Comparison of ENCODE assay signal across 19 mouse cellular contexts in the genomic region with DNA sequence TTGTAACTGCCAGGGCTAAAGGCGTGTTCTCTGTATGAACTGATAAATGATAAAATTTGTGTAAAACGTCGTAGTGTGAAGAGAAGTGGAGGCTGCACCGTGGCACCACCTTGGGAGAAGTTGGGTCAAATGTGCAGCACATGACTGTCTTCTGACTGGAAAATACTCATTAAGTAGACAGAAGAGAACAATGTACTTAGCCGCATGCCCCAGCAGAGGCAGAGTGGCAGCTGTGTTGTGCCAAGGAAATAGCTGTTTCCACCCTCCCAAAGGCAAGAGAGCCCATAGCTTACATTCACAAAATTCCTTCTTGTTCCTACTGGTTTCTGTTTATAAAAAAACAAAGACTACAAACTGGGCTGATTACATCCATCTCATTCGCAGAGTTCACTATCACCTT.
DNase-seq lines count a peak whose midpoint lies in the region; ATAC-seq and TF ChIP-seq lines count a peak whose summit lies in the region.
"Had no signal": no experiment of that assay in that cellular context is flagged by ENCODE, and none has a peak within 500 bp of the region (broad histone marks: within the 10 kb centered on the region; RNA-seq: fewer than 3 reads in every experiment).

No protein-coding gene starts in this region.

- peak; percentile 13 for DNase-seq in heart, postnatal 0 days (ENCODE audit: low spot score)
- DNase-seq in lung, postnatal 25 days (ENCODE audit: low spot score): peak; percentile 16
- no peak for DNase-seq in lung, adult 2 months
- peak; percentile 14 for DNase-seq in kidney, postnatal 0 days (ENCODE audit: low spot score)
- DNase-seq in thymus, postnatal 0 days (ENCODE audit: low spot score): no peak
- DNase-seq: adrenal gland, postnatal 36 days; cerebellum, adult 9-10 months; gastrocnemius, postnatal 14 days; heart, postnatal 10 days; liver; liver, postnatal 0 days; thymus, adult 18-20 months had no signal

- H3K9ac ChIP-seq in heart, postnatal 0 days (replicated peaks; ENCODE audit: low read depth, low read length): no peak overlapping the region
- H3K9ac ChIP-seq in heart, embryonic 11.5 days (ENCODE audit: low read depth, low read length): no peak overlapping the region
- H3K9ac ChIP-seq in kidney, postnatal 0 days (ENCODE audit: low read depth, low read length): no peak overlapping the region
- no peak overlapping the region for H3K9ac ChIP-seq in hindbrain, embryonic 13.5 days
- H3K9ac ChIP-seq: hindbrain, embryonic 15.5 days; liver, postnatal 0 days; midbrain, embryonic 13.5 days; neural tube, embryonic 15.5 days had no signal

- H3K4me2 ChIP-seq in heart, postnatal 0 days (ENCODE audit: low read depth, low read length): no peak overlapping the region
- no peak overlapping the region for H3K4me2 ChIP-seq in heart, embryonic 11.5 days
- no peak overlapping the region for H3K4me2 ChIP-seq in kidney, postnatal 0 days (ENCODE audit: low read length)
- no peak overlapping the region for H3K4me2 ChIP-seq in hindbrain, embryonic 13.5 days
- H3K4me2 ChIP-seq: hindbrain, embryonic 15.5 days; midbrain, embryonic 13.5 days; neural tube, embryonic 15.5 days had no signal

- no peak for TF ChIP-seq EP300 in heart, postnatal 0 days (IDR thresholded peaks at IDR 0.05; ENCODE audit: low read depth)

- 41% methylated on average over 6 of the region's 6 CpGs for WGBS in heart, postnatal 0 days
- 52% methylated on average over 6 of the region's 6 CpGs for WGBS in heart, embryonic 11.5 days (ENCODE audit: insufficient replicate concordance)
- WGBS in lung, adult 2 months: 46% methylated on average over 6 of the region's 6 CpGs
- WGBS in kidney, postnatal 0 days: 66% methylated on average over 6 of the region's 6 CpGs
- 66% methylated on average over 6 of the region's 6 CpGs for WGBS in hindbrain, embryonic 13.5 days

- no peak overlapping the region for H3K4me3 ChIP-seq in heart, postnatal 0 days (ENCODE audit: low read depth, low read length)
- no peak overlapping the region for H3K4me3 ChIP-seq in heart, embryonic 11.5 days (ENCODE audit: low read depth, low read length)
- no peak overlapping the region for H3K4me3 ChIP-seq in lung, adult 2 months (replicated peaks; ENCODE audit: extremely low read depth, low read depth, low read length)
- H3K4me3 ChIP-seq in kidney, postnatal 0 days (replicated peaks; ENCODE audit: low read depth, low read length): no peak overlapping the region
- H3K4me3 ChIP-seq in hindbrain, embryonic 13.5 days: no peak overlapping the region
- H3K4me3 ChIP-seq: hindbrain, embryonic 15.5 days; midbrain, embryonic 13.5 days; myocyte; neural tube, embryonic 15.5 days had no signal

- H3K36me3 ChIP-seq in heart, postnatal 0 days (replicated peaks; ENCODE audit: control insufficient read depth, insufficient read depth, low read length): no peaks in the 10 kb centered on the region
- H3K36me3 ChIP-seq in heart, embryonic 11.5 days (ENCODE audit: control insufficient read depth, insufficient read depth, low read length): no peaks in the 10 kb centered on the region
- no peaks in the 10 kb centered on the region for H3K36me3 ChIP-seq in kidney, postnatal 0 days (ENCODE audit: insufficient read depth, low read length)
- no peaks in the 10 kb centered on the region for H3K36me3 ChIP-seq in hindbrain, embryonic 13.5 days
- H3K36me3 ChIP-seq: hindbrain, embryonic 15.5 days; midbrain, embryonic 13.5 days; neural tube, embryonic 15.5 days had no signal

- no peak for TF ChIP-seq POLR2A in lung, adult 2 months (IDR thresholded peaks at IDR 0.05; ENCODE audit: borderline replicate concordance, extremely low read depth, low read depth, low read length)

- no peak for ATAC-seq in heart, postnatal 0 days (ENCODE audit: insufficient read depth, low read depth)
- ATAC-seq in heart, embryonic 11.5 days (replicated peaks; ENCODE audit: insufficient number of reproducible peaks, low FRiP score, low TSS enrichment): no peak
- ATAC-seq in kidney, postnatal 0 days (replicated peaks; ENCODE audit: low FRiP score, low read depth): no peak
- no peak for ATAC-seq in hindbrain, embryonic 13.5 days (ENCODE audit: low FRiP score)
- ATAC-seq: intestine, postnatal 0 days; liver, postnatal 0 days; midbrain, embryonic 13.5 days had no signal

- no peaks in the 10 kb centered on the region for H3K9me3 ChIP-seq in heart, postnatal 0 days (replicated peaks; ENCODE audit: control insufficient read depth, low read length)
- H3K9me3 ChIP-seq in heart, embryonic 11.5 days (replicated peaks; ENCODE audit: control insufficient read depth, low read length): no peaks in the 10 kb centered on the region
- H3K9me3 ChIP-seq in kidney, postnatal 0 days (replicated peaks; ENCODE audit: low read length): no peaks in the 10 kb centered on the region
- no peaks in the 10 kb centered on the region for H3K9me3 ChIP-seq in hindbrain, embryonic 13.5 days
- H3K9me3 ChIP-seq: hindbrain, embryonic 15.5 days; midbrain, embryonic 13.5 days; neural tube, embryonic 15.5 days had no signal

- H3K4me1 ChIP-seq in heart, postnatal 0 days (ENCODE audit: control insufficient read depth, insufficient read depth): no peaks in the 10 kb centered on the region
- H3K4me1 ChIP-seq in heart, embryonic 11.5 days (ENCODE audit: control insufficient read depth, insufficient read depth, low read length): no peaks in the 10 kb centered on the region
- no peaks in the 10 kb centered on the region for H3K4me1 ChIP-seq in lung, adult 2 months (ENCODE audit: control insufficient read depth, insufficient read depth, low read length)
- H3K4me1 ChIP-seq in kidney, postnatal 0 days (replicated peaks; ENCODE audit: insufficient read depth, low read length): no peaks in the 10 kb centered on the region
- peaks cover 3% of the 10 kb centered on the region; the same call in 1 of the 2 replicates for H3K4me1 ChIP-seq in hindbrain, embryonic 13.5 days (replicated peaks)
- H3K4me1 ChIP-seq: neural tube, embryonic 15.5 days had no signal

- H3K27ac ChIP-seq in heart, postnatal 0 days (ENCODE audit: low read depth): no peak overlapping the region
- no peak overlapping the region for H3K27ac ChIP-seq in heart, embryonic 11.5 days (ENCODE audit: low read depth, low read length)
- no peak overlapping the region for H3K27ac ChIP-seq in kidney, postnatal 0 days
- H3K27ac ChIP-seq in hindbrain, embryonic 13.5 days: no peak overlapping the region
- H3K27ac ChIP-seq: hindbrain, embryonic 15.5 days; midbrain, embryonic 13.5 days; neural tube, embryonic 15.5 days had no signal

- no peaks in the 10 kb centered on the region for H3K27me3 ChIP-seq in heart, postnatal 0 days (ENCODE audit: control insufficient read depth, insufficient read depth, low read length)
- H3K27me3 ChIP-seq in heart, embryonic 11.5 days (ENCODE audit: control insufficient read depth, insufficient read depth, low read length): no peaks in the 10 kb centered on the region
- H3K27me3 ChIP-seq in kidney, postnatal 0 days (ENCODE audit: insufficient read depth, low read length): no peaks in the 10 kb centered on the region
- no peaks in the 10 kb centered on the region for H3K27me3 ChIP-seq in hindbrain, embryonic 13.5 days
- H3K27me3 ChIP-seq: hindbrain, embryonic 15.5 days; midbrain, embryonic 13.5 days; neural tube, embryonic 15.5 days had no signal

- no peak for TF ChIP-seq CTCF in heart, postnatal 0 days (IDR thresholded peaks at IDR 0.05; ENCODE audit: low read depth)
- TF ChIP-seq CTCF in lung, adult 2 months (IDR thresholded peaks at IDR 0.05; ENCODE audit: insufficient read depth, low read length): no peak
- TF ChIP-seq CTCF in kidney, postnatal 0 days (IDR thresholded peaks at IDR 0.05; ENCODE audit: low read depth): no peak

Comparison
In these comparisons a context has a peak if more than half of its experiments do, and no peak if none do; other contexts are left out.
1. DNase-seq: peak in heart, postnatal 0 days (single experiment), lung, postnatal 25 days (single experiment) and kidney, postnatal 0 days (single experiment); none in lung, adult 2 months (single experiment) and thymus, postnatal 0 days (single experiment).